Mouse (Mus musculus): ENCODE data around the gene Micu1. TPM values are rescaled to one million over a fixed set of nuclear protein-coding genes. Genes with fewer than 3 reads are reported as not detected.

Gene Micu1
- total RNA-seq, 2 experiments from 2014 or later: 121 to 128 TPM

DNA sequence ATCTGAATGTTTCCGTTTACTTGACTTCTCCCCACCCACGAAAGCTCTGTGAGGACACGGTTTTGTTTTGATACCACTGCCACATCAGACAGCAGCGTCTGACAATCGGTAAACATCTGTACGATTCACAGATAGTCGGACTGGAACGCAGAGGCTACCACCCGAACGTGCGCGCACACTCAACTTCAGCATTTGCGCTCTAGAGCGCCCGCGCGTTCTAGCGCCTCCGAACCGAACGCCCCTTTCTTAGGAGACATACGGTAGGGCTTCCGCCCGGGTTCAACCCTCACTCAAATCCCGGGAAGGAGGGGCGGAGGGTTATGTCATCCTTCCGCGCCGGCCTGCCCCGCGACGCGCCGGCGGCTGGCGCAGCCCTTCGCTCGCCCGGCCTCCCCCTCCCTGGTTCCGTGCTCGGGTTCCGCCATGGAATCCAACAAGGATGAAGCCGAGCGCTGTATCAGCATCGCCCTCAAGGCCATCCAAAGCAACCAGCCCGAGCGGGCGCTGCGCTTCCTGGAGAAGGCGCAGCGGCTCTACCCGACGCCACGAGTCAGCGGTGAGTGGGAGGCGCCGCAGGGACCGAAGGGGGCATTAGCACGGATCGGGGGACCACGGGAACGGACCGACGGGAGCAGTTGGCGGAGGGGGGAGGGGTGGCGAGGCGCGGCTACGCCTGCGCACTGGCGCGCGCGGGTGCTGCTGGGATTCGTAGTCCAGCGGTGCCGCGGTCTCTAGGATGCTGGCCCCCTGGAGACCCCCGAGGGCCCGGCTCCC lies 177.2 kb downstream of the Micu1 start, which contains the start of gene Dnajb12:
Gene Dnajb12, plus strand, starts transcription at position 302 of the 774 bp plus-strand sequence.
- DNase-seq (ENCODE audit: low spot score in 2 of 2): peak; percentile 91 to 94

DNA sequence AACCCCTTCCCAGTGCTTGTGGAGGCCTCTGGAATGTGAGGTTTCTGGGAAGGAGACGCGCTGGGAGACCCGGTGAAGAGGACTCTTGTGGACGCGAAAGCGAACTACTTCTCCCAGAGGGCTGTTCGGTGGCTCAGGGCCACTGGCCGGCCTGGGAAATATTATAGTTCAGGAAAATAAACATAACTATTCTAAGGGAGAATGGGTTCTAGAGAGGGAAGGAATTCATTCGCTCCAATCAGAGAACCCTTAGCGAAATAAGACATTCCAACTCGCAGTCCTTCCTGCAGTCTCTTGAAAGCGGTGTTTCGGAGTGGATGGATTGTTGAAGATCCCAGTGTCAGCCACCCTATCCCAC lies 177.7 kb downstream of the Micu1 start:
- no peak for DNase-seq (ENCODE audit: low spot score in 2 of 2)

DNA sequence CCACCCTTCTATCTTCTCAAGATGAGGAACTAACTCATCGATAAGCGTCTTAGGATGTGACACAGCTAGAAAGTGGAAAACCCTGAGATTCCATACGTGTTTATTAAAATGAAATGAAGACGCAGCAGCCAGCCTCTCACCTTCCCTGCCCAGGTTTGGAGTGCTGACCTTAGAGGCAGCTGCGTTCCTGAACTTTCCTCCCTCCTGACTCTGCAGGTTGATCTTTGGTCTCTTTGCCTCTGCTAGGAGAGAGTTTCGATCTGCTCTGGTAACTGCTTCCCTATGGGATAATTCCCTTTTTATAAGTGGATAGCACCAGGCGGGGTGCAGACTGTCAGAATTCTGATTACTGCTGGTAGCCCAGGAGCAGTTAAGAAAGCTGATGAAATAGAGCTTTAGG lies 178.6 kb downstream of the Micu1 start:
- DNase-seq (ENCODE audit: low spot score in 2 of 2): no peak

DNA sequence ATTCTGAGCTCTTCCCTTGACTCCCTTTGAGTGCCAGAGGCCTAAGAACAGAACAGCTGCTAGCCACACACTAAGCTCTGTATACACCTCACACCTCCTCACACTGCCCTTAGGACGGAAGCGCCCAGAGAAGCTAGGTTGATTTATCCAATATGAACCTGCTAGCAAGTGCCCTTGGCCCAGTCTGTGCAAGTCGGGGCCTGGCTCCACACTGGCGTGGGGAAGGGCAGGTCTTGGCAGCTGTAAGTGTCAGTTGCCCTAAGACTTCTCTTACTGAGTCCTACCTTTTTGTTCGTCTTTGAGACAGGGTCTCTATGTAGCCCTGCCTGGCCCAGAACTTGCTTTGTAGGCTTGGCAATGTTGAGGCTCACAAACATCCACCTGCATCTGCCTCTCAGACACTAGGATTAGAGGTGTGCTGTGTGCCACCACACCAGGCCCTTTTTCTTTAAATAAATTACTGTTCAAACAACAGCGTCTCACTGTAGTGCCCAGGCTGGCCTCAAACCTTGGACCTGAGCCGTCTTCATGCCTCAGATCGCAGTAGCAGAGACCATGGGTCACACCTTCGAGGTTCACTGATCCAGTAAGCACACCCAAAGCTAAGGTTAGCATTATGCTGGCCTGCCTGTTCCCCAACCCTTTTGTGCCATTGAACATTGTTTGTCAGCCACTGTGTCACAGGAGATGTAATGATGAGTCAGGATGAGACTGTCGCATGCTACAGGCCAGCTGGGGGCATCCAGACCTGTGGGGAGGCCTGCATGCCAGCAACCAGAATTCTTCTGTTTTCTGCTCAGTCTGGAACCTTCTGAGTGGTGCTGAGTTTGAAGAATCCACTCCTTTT lies 182.3 kb downstream of the Micu1 start:
- DNase-seq (ENCODE audit: low spot score in 2 of 2): no peak

DNA sequence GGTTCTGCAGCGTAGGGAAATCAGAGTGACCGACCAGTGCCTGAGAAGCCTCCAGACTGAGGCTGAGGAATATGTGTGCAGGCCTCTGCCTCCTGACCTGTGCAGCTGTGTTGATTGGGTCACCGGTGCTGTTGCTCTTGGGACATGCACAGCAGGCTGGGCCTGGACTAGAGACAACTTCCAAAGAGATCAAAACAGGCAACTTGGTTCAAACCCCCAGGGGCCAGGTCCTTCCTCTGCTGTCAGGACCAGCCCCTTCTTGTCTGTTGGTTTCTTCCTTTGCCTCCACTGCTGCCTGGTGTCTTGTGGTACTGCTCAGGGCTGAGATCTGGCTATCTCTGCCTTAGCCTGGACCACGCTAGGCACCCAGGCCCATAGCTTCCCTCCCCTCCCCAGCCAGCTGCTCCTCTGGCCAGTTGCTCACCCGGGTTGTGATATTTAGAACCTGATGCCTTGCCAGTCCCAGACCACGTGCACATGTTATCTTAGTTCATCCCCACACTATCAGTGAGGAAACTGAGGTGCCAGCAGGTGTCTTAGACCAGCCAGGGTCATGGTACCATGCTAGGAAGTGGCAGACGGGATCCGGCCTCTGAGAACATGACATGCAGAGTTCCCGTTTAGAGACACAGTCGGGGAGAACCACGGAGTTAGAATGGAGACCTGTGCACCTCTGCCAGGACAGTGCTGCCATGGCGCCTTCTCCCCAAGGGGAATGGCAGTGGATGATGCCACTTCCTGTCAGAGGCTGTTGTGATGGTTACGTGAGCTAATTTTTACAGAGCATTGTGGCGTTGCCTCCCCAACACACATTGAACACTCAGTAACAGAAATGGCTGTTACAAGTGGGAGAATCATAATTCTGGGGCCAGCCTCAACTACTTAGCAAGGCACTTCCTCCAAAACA lies 183.2 kb downstream of the Micu1 start:
- no peak for DNase-seq (ENCODE audit: low spot score in 2 of 2)

DNA sequence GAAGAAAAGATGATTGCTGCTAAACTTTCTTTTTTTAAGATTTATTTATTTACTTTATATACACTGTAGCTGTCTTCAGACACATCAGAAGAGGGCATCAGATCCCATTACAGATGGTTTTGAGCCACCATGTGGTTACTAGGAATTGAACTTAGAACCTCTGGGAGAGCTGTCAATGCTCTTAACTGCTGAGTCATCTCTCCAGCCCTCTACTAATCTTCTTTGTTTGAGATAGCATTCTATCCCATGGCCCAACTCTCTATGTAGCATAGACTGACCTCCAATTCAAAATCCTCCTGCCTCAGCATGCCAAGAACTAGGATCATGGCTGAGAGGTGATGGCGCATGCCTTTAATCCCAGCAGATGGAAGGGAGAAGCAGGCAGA lies 183.8 kb downstream of the Micu1 start:
- DNase-seq (ENCODE audit: low spot score in 2 of 2): no peak

DNA sequence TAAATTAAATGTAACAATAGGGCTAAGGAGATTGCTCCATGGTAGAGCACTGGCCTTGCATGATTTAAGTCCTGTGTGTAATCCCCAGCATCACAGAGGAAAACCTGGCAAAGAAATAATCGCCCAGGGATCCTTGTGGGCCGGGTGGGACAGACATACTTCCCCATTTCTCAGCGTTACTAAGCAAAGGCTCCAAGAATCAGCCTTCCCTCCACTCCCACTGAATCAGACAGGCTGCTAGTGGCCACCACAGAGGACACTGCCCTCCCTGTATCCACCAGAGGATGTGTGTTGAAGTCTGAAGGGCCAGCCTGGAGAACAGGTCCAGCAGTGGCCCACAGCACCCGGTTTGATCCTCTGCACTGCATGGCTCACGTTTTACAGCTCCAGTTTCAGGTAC lies 185.2 kb downstream of the Micu1 start:
- DNase-seq (ENCODE audit: low spot score in 2 of 2): no peak

DNA sequence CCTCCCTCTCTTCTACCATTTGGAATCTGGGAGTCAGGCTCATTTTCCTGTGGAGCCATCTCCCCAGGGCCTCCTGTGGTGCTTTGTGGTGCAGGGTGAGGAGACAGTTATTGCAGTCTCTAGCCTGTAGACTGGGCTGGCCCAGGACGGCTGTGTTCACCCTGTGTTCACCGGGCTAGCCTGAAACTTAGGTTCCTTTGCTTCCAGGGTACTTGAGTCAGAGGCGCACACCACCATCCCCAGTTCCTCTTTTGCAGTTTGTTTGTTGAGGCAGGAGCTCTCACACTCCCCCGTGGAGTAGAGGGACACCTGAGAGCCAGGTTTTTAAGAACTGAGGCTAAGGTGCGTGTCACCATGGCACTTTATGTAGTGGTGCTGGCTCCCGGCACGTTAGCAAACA lies 187.1 kb downstream of the Micu1 start:
- no peak for DNase-seq (ENCODE audit: low spot score in 2 of 2)

DNA sequence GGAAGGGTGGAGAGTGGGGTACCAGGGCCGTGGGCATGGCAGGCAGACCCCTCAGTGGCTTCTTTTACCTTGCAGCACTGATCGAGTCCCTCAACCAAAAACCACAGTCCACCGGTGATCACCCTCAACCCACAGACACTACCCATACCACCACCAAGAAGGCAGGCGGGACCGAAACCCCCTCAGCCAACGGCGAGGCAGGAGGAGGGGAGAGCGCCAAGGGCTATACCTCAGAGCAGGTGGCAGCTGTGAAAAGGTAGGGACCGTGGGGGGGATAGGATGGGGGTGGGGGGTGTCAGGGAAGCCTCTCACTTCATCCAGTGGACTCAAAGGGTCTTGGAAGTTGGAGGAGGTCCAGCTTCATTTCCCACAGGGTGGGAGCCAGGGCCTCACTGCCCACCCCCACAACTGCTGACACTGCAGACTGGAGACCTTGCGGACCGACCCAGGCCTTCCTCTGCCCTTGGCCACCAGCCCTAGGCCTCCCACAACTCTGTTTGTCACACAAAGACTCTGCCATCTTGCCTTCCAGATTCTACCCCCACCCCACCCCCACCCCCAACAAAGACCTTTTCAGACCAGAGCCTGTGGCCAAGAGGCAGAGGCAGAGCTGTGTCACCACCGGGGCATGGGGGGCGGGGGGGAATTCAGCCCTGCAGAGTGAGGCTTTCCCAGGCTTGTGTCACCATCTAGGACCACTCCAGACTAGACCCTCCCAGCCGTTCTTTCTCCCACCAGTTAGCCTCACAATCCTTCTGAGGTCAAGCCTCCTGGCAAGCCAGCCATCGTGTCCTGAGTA lies 187.9 kb downstream of the Micu1 start:
- no peak for DNase-seq (ENCODE audit: low spot score in 2 of 2)

DNA sequence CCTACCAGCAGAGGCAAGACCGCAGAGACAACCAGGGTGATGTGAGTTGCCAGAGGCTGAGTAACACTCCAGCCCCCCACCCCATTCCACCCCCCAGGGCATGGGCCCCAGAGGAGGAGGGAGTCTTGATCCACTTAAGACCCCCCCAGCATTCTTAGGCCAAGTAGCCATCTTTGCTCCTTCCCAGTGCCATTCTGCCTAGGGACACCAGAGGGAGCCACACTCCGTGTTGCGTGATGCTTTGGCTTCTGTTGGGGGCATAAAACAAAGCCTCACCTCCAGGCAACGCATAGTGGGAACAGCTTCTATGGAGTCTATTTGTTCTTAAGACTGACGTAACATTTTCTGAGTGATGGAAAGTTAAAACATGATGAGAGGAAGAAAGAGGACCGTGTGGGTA lies 190.7 kb downstream of the Micu1 start:
- peak in 1 of 2 experiments; percentile 58 for DNase-seq (ENCODE audit: low spot score in 2 of 2)

DNA sequence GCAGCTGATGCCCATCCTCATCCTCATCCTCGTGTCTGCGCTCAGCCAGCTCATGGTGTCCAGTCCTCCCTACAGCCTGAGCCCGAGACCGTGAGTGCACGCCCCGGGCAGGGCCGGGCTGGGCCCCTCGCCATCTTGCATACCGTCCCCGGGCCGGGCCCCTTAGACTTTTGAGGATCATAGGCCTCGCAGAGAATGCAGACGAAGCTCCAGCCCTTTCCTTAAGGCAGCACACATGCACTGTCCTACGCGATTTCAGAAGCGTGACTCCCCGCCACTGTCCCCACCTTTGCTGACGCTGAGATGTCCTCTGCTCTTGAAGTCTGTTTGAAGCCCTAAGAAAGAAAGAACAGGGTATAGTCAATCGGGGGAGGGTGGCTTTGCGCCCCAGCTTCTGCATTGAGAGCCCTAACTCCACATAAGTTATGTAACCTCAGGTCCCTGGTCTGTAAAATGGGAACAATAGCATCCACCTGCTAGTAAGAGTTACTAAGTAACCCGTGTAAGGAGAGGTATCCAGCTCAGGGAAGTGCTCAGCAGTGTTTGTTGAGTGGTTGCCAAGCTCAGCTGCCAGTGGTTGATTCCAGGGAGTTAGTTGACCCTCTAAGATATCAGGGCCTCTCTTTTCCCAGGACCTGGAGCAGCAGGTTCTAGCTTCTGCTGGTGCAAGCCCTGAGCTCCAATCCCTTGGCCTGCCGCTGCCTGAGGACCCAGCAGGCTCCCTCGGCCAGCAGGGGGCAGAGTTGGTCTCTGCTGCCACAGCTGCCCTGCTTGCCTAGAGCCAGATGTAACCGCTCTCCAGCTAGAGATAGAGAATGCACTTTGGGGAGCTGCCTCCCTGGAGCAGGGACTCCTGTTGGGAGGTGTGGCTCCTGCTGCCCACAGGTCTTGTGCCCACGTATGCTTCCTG lies 192.2 kb downstream of the Micu1 start:
- peak; percentile 78 to 86 for DNase-seq (ENCODE audit: low spot score in 2 of 2)

DNA sequence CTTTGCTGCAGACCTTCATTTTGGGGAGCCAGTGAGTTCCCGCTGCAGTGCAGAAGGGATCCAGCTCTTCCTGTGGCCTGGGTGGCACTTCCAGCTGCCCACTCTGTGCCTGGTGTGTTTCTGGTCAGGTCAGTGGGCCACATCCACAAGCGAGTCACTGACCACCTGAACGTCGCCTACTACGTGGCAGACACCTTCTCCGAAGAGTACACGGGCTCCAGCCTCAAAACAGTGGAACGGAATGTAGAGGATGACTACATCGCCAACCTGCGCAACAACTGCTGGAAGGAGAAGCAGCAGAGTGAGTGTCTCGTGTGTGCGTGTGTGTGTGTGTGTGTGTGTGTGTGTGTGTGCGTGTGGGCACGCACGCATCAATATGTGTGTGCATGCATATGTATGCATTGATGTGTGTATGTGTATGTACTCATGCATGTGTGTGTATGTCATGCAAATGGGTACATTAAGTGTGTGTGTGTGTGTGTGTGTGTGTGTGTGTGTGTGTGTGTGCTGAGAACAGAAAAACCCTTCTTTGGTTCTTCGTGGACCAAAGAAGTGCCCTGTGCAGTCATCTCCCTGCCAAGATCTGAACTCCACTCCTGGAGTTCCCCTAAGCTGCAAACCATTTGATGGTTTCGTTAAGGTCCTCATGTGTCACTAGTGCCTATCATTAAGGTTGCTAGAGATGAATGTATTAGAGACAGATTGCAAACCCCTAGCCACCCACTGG lies 193.3 kb downstream of the Micu1 start:
- DNase-seq (ENCODE audit: low spot score in 2 of 2): no peak

DNA sequence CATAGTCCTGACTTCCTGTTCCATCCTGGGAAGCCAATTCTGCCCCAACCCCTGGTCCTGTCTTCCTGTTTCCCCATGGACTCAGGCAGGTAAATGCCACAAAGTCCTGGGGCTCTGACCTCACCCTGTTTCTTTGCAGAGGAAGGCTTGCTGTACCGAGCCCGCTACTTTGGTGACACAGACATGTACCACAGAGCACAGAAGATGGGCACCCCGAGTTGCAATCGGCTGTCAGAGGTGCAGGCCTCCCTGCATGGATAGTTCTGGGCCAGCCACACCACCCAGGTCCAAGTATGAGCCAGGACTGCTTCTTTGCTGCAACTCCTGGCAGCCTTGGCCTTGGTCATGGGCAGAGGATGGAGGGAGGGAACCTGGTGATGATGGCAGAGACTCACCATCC lies 193.9 kb downstream of the Micu1 start:
- no peak for DNase-seq (ENCODE audit: low spot score in 2 of 2)

DNA sequence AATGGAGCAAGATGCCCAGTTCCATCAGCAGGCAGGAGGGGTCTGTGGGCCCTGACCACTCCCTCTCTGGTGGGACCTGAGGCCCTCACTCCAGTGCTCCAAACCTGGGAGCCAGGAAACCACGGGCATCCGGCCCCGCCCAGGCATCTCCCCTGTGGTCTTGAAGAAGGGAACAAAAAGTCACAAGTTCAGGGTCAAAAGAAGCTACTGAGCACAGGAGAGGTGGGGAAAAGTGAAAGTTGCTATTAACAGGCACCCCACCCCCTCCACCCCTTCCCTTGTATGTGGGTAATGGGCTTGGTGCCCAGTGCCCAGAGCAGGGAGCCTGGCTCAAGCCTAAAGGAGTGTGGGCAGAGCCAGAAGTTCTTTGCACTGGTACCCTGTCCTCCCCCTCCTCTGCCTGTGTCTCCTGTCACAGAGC lies 194.6 kb downstream of the Micu1 start:
- no peak for DNase-seq (ENCODE audit: low spot score in 2 of 2)

DNA sequence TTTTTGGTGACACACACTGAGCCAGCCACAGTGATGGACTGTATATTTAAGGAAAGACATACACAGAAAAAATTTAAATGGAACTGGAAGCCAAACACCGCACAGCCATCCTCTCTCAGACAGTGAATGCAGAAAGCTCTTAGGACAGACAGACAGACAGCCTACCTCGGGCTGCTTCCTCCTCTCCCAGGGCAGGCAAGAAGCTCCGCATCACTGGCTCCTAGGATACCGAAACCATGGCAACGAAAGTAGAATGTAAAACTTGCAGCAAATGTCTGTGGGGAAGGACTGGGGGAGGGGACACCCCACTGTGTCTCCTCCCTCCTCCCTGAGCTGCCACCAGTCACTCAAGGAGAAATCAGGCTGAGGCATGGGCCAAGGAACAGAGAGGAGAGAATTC lies 195.2 kb downstream of the Micu1 start:
- DNase-seq (ENCODE audit: low spot score in 2 of 2): no peak

DNA sequence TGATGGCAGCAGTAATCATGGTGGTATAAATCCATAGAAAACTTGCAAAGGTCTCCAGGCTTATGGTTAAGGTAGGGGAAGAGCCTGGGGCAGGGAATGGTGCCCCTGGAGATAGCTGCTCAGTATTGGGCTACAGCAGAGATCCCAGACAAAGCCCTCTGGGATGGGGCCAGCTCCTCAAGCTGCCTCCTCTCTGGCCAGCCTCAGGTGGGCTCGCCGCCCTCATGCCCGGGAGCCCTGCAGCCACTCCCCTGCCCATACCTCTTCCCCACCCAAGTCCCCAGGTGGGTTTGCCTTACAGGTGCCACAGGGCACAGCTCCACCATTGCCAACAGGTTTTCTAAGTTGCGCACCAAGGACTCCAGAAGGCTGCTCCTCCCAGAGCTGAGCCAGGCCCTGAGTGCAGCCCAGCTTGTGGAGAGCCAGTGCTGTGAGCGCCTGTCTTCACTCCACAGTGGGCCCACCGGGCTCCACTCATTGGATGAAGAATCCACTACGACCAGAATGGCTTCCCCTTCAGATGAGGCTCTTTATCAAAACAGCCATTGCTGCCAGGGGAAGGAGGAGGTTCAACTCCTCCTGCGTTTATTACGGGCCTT lies 196.0 kb downstream of the Micu1 start:
- DNase-seq (ENCODE audit: low spot score in 2 of 2): no peak

DNA sequence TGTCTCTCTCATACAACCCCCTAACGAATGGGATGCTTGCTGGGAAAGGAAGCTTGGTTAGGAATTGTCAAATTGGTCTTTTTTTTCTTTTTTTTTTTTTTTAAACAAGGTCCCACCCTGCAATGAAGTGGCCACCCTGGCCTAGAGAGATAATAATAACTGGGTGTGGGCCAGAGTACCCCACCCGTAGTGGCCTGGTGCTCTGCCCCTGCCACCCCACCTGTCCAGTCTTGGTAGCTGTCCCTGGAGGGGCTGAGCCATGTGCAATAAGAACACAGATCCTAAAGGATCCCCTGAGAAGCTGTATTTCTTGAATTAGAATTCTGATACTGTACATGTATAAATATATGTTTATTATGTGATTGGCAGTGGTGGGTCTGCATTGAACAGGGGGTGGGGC lies 196.7 kb downstream of the Micu1 start:
- DNase-seq (ENCODE audit: low spot score in 2 of 2): no peak

All from gastrocnemius, postnatal 4 days (tissue).